Mouse (Mus musculus) neural tube, embryonic 10.5 days (tissue): ENCODE results near the gene Aqp1.

ENCODE experiments used
- DNase-seq: peaks from one replicate; pipeline ENCODE4 v3.0.0-alpha.2; 2017; ENCODE audit warnings: low spot score; ENCODE audit errors: extremely low spot score

The Aqp1 gene

DNA sequence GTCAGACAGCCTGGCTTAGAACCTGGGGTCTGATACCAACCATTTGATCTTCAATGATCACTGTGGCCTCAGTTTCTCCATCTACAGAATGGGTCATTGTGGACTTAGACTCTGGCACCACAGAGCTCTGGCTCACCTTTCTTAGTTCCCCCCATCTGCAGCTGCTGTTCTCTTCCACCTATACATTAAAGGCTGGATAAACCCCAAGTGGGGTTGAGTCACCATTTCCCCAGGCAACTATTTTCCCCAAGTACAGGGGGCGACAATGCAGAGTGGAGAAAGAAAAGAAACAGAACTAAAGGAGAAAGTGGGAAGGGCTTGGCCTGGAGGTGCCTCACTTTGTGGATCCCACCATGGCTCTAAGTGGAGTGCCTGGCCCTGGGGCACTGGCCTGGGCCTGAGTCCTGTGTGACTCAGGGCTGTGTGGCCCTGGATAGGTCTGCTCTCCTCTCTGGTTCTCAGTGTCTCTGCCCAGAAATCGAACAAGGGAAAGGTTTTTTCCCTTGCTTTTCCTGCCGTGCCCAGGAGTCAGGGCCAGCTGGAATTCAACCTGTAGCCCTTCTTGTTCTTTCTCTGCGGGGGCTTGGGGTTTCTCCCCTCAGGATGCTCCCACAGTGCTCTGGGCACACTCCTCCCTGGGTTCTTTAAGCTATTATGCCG, 20.9 kb downstream of the Aqp1 start:
- DNase-seq = no peak

DNA sequence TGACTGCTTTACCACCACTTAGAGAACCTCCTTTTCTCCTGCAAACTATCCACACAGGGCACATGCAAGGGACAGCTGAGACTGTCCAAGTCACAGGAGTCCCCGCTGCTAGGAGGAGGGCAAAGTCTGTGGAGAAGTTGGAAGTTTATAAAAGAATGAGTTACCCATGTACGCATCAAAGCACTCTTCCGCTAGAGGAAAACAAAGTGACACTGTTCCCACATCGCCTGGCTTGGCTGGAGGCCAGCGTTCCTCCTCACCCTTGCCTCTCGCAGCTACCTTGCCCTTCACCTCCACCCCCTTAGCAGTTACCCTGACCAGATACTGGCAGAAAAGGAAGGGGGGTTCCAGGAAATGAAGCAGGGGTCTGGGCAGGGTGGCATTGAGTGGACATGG, 21.4 kb downstream of the Aqp1 start:
- DNase-seq = no peak

DNA sequence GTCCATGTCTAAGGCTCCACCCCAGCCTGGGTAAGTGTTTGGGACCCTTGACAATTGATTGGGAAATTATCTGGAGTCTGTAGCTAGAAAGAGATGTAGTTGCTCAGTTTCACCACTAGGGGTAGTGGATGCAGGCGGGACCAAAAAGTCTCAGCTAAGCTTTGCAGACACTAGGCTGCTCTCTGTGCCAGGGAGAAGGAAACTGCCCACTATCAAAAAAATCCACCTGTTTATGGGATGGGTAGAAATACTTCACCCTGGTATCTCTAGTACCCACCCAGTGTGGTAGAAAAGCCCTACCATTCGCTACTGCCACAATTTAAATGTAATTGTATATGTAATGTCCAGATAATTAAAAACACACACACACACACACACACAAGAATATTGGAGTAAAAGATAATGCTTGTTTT, 22.5 kb downstream of the Aqp1 start:
- DNase-seq = peak; percentile 30

DNA sequence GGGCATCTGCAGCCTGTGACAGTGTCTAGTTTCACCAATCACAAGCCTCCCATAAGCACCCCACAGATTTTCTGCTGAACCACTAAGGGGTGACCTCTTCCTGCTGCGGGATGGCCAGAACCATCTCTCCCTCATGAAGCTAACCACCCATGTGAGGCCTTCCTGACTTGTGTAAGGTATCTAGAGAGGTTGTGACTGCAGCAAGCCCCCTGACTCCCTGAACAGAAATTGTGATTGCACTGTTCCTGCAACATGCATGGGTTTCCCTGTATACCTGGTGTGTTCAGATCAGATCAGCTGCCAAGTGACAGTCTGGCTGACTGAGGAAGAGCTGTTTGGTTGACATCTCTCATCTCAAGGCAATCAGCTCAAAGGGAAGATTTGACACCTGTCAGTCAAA, 26.4 kb downstream of the Aqp1 start:
- DNase-seq = no peak

DNA sequence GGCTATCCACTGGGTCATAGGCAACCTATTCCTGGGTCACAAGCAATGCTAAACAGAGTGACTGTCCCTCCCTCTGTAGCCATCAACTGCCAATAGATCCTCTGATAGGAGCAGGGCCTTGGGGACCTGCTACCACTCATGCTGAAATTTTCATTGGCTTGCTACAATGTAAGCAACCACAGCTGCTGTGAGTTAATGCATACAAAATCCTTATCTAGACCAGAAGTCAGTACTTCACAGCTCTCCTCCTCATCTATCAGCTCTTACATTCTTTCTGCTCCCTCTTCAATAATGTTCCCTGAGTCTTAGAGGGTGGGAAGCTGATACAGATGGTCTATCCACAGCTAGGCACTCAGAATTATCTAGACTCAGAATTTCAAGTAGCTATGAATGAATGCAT, 30.9 kb downstream of the Aqp1 start:
- no peak for DNase-seq

DNA sequence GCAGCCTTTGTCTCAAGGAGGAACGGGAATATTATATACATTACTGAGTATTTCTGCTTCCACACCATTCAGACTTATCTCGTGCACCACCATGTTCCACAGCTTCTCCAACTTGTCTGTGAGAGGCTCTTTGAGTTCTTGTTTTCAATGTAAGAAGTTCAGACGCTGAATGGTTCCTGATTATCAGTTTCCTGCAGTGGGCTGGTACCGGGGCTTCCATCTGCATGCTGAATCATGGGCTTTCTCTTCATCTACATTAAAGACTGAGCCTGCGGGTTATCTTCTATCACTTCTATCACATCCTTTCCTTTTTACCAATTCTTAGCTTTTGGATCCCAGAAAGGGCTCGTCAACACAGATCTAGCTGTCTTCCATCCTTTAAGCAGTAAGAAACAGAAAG, 34.6 kb downstream of the Aqp1 start:
- no peak for DNase-seq

DNA sequence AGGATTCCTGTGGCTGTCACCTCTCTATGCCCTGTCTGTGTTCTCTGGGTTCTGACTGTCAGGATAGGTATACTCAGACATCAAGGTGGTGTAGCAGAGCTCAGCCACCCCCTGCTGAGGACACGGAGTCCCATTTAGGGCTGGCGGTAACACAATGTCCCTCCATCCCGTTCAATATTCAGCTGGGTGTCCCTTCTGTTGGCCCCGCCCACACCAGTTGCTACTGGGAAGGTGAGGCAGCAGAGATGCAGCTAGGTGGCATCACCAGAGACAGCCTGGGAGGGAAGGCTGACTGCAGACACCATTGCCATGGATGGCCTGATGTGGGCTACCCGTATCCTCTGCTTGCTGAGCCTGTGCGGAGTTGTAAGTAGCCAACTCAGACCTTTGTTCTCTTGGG, 39.8 kb downstream of the Aqp1 start, which contains the start of gene Ghrhr:
Gene Ghrhr (plus strand): TSS at position 220 of the 400 bp plus-strand sequence.
- DNase-seq = no peak

DNA sequence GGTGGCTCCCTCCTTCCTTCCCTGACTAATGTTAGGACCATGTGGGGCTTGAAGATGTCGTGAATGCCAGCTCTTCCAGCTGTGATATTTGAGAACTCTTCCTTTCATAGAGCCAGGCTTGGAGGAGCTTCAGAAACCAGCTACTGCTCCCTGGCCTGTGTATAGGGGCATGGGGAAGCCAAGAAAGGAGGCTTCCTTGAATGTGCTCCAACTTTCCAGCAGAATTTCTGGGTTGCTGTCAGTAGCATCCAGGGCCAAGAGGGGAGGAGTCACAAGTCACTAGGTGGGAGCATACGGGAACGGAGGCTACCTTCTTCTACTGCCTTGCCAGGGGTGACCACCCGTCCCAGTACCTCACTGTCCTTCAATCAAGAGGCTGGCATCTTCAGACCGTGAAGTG, 40.3 kb downstream of the Aqp1 start:
- no peak for DNase-seq

DNA sequence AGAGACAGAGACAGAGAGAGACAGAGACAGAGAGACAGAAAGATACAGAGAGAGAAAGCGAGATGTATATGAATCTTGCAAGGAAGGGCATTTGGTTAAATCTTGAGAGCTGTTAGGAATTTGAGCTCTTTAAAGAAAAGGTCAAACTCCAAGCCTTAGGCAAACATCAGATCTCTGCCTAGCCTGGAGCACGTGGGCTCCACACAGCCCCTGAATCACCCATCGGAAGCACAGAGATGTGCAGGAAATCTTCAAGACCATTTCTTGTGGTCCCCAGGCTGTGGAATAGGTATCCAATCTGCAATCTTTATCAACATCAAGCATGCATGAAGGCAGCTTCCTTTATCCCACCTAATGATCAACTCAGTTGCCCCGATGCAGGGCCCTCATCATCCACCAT, 41.2 kb downstream of the Aqp1 start:
- DNase-seq = no peak

DNA sequence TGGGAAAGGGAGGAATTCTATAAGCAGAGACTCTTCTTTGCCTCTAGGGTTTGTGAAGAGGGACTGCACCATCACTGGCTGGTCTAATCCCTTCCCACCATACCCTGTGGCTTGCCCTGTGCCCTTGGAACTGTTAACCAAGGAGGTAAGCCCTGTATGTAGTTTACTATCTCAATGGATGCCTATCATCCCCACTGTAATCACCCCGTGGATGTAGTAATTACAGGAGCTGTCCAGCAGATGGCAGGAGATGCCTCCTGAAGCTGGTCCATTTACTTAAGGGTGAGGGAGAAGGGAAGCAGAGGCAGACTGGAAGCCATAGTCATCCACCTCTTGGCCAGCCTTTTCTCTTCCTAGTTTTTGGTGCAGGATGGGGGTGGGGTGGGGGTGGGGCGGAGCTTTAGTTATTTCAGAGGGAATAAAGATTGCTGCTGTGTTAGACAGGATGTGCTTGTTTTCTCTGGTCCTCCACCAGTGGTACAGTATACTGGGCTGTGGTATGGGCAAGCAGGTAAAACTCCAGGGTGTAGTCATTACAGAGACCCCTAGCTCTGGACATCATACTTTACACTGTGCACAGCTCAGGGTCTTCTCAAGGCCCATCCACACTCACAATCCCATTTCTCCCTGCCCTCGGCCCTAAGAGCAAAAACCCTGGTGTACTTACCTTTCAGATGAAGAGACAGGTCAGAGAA, 43.6 kb downstream of the Aqp1 start:
- DNase-seq = peak; percentile 47

DNA sequence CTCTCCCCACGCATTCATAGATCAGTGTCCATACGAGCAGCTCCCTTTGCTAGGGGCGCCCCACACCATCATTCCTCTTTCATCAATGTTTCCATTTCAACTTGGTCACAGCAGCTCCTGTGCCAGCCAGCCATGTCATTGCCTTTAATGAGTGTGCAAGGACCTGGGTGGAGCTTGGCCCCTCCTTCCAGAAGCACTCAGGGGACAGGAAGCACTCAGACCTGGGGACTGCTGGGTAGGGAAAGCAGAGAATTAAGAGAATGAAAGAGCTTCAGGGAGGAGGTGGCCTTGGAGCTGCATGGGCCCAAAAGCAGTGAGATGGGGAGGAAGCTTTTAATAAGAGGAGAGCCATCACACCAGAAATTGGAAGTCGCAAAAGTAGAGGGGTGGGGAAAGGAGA, 45.7 kb downstream of the Aqp1 start:
- DNase-seq = peak; percentile 10

DNA sequence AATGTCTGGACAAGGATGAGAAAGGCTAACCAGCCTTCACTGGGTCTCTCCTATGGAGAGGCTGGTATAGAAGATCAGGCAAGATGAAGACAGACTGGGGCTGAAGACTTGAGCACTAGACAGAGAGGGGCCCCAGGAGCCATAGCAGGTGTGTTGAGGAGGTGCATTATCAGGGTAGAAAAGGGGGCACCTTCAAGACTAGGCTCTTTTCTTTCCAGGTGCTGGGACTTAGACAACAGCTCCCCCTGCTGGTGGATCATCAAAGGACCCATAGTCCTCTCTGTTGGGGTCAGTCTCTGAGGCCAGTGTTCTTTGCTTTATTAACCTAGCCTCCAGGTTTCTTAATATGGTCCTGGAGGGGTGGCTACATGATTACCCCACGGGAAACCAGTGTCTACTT, 47.7 kb downstream of the Aqp1 start:
- DNase-seq = peak; percentile 71

DNA sequence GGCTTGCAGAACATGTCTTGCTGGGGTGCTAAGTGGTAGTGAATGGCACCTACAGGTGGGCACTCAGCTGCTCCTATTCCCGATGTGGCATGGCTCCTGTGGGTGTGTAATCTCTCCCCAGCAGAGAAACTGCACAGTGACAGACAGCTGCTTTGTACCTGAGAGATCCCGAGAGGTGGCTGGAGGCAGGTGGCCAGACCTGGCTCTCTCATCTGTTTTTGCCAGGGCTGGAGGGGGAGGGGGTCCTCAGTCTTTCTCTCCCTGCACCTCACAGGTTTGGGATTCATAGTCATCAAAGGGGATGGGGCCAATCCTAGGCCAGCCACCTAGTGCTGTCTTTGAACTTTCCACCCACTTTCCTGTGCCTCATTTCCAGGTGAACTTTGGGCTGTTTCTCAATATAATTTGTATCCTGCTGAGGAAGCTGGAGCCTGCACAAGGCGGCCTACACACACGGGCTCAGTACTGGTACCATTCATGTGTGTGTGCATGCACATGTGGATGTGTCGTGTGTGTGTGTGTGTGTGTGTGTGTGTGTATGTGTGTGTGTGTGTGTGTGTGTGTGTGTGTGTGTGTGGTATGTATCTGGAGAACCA, 48.2 kb downstream of the Aqp1 start:
- no peak for DNase-seq

DNA sequence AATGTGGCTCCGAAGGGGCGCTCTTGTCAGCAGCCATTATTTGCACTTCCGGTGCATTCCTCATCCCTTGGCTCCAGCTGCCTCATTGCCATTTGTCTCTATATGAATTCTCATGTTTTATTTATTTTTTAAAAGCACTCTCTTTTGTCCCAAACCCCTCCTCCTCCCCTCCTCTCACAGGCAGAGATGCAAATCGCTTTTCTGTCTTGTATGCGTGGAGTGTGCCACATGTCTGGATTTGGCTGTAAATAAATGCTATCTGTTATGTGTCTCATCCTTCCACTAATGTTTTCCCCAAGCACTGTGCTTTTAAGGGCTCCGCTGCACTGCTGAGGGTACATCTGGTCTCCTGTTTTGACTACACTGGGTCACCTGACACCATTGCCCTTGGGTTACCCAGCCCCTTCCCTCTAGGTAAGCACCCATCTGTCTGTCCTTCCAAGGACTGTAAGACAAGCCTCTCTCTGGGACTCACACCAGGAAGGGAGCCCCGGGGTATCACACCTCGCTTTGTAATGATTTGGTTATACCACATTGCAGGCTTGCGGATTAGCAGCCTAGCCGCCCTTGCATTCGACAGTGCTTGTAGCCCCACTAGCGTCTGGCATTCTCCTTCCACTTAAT, 52.4 kb downstream of the Aqp1 start:
- DNase-seq = no peak

DNA sequence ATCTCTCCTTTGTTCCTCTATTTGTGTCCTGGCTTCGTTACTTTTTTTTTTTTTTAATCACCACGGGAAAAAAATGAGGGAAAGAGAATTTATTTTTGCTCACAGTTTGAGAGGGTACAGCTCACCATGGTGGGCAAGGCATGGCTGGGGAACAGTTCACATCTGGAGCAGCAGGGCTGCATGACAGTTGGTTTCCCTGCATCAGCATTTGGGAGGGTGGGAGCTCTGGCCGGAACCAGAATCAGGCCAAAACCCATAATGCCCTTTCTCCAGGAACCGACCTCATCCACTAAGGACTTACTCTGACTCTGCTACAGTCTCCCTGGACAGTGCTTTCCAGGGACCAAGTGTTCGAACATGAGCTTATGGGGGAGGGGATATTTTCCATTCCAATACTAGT, 53.1 kb downstream of the Aqp1 start:
- DNase-seq = no peak

DNA sequence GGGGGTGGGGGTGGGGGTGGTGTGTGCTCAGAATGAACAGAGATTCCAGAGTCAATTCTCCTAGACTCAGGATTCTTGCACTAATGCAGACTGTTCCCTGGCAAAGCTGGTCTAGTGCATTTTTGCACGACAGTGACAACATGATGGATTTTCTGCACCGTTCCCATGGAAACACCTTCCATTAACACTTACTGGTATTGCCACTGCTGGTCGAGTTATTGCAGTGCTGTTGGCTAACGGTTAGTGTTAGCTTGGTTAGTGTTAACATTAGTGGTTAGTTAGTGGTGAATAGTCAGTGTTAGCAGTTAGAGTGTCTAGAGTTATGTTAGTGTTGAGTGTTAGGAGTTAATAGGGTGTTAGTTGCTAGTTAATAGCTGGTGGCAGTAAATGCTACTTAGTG, 55.6 kb downstream of the Aqp1 start:
- peak; percentile 48 for DNase-seq

DNA sequence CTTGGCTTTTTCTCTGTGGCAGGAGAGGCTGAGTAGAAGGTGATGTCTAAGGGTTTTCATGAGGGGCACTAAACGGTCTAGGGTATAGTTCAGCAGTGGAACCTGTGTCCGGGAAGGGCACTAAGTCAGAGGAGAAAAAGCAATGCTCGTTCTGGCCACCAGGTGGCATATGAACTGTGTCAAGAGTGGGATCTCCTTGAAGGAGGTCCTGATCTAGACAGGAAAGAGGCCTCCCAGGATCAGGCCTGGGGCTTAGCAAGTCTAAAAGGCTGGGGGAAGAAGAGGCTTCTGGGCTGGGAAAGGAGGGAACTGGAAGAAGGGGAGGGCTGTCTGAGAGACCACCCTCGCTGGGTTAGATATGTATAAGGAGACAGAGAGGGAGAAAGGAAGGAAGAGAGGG, 56.2 kb downstream of the Aqp1 start:
- peak; percentile 92 for DNase-seq

DNA sequence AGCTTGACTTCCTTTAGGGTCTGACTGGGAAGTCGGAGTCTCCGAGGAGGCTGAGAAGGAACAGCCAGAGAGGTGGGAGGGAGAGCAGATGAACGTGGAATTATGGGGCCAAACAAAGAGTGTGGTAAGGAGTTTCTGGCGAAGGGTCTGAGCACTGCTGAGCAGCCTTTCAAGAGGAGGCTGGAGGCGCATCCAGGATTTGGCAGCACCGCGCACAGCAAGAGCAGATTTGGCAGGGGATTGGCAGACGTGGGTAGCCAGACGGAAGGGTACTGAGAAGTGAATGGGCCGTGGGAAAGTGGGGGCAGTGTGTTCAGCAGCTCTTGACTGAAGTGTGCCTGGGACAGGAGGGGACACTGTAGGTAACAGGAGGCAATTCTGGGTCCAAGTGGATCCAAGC, 58.6 kb downstream of the Aqp1 start:
- DNase-seq = no peak

DNA sequence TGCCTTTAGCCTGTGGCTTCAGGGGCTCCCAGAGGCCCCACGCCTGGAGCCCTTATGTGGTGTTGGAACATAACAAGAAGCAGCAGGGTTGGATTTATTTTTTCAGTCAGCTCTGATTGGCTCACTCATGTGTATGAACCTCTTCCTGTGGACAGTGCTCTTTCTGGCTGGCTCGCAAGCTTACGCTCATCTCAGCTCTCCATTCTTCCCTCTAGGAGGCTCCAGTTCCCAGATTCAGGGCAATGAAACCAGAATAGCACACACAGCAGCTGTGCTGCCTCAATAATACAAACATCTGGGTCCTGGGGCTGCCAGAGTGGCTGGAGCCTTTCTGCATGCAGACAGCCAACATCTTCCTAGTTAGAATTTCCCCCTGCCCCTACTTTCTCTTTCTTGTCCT, 59.9 kb downstream of the Aqp1 start:
- no peak for DNase-seq

DNA sequence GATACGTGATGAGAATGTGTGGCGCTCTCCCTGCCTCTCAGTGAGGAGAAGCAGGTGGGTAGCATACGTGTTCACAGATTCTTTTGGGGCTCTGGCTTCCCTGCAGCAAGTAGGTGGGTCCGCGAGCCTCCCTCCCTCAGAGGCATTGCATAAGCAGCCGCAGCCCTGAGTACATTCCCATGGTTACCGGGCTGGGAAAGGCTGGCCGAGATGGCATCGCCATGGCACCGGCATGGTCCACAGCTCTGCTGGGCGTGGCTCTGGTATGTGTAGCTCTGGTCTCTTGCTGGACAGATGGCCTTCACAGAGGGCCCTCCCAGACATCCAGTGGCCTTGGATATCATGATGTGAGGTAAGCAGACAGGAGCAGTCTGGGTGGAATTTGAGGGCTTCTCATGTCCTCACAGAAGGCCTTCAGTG, 60.4 kb downstream of the Aqp1 start:
- DNase-seq = no peak
